Mouse (Mus musculus): ENCODE data around the gene Mrps14. TPM values are rescaled to one million over a fixed set of nuclear protein-coding genes. Genes with fewer than 3 reads are reported as not detected.
A peak's percentile ranks its signal among the peaks of the same experiment; 100 is the strongest.

The Mrps14 gene
- polyA plus RNA-seq, 1 experiment from 2014 or later: 193 TPM

DNA sequence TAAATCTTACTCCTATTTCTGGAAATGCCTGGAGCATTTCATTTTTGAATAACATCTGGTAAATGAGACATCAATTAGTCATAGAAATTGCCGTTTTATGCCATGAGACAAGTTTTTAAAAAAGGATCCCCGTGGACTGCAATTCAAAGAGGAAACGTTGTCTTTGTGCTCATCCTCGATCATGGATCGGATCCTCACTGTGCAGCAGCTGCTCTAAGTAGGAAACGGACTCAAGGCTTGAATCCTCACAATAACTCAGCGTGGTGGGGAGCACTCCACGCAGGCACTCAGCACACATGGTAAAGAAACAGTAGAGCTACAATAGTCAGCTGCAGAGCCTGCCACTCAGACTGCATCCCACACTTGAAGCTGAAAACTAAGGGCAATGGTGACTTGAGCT is 18.1 kb upstream of the Mrps14 start:
- 78% methylated on average over 8 of the region's 8 CpGs for WGBS (ENCODE audit: insufficient replicate concordance)
- Histone ChIP-seq H3K4me2 (no peak overlapping the region), H3K9ac (ENCODE audit: low read depth, low read length) (no peak overlapping the region), H3K9me3 (replicated peaks; ENCODE audit: control insufficient read depth, low read length) (no peaks in the 10 kb centered on the region), H3K4me1 (ENCODE audit: control insufficient read depth, insufficient read depth, low read length) (no peaks in the 10 kb centered on the region), H3K27me3 (ENCODE audit: control insufficient read depth, insufficient read depth, low read length) (no peaks in the 10 kb centered on the region), H3K4me3 (ENCODE audit: low read depth, low read length) (no peak overlapping the region), H3K36me3 (ENCODE audit: control insufficient read depth, insufficient read depth, low read length) (no peaks in the 10 kb centered on the region), H3K27ac (ENCODE audit: low read depth, low read length) (no peak overlapping the region)
- ATAC-seq (replicated peaks; ENCODE audit: insufficient number of reproducible peaks, low FRiP score, low TSS enrichment): no peak

DNA sequence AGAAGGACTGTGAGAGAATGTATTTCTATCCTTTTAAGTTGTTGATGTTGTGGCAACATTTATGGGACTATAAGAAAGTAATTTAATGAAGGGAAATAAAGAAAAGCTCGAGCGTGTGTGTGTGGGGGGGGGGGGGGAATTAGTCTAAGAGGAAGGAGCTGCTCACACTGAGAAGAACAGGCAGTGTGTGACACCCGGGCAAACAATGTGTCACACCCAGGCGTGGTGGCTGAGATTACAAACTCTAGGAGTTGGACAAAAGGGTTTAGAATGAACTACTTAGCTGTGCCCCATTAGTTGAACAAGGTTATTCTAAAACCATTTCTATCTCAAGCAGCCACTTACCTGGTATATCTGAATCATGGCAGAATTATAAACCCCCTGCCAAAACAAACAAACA is 13.8 kb upstream of the Mrps14 start:
- WGBS (ENCODE audit: insufficient replicate concordance): 79% methylated on average over 4 of the region's 4 CpGs
- Histone ChIP-seq H3K27ac (ENCODE audit: low read depth, low read length) (no peak overlapping the region), H3K4me2 (no peak overlapping the region), H3K4me1 (ENCODE audit: control insufficient read depth, insufficient read depth, low read length) (no peaks in the 10 kb centered on the region), H3K9me3 (replicated peaks; ENCODE audit: control insufficient read depth, low read length) (no peaks in the 10 kb centered on the region), H3K9ac (ENCODE audit: low read depth, low read length) (no peak overlapping the region), H3K27me3 (ENCODE audit: control insufficient read depth, insufficient read depth, low read length) (no peaks in the 10 kb centered on the region), H3K4me3 (ENCODE audit: low read depth, low read length) (no peak overlapping the region), H3K36me3 (ENCODE audit: control insufficient read depth, insufficient read depth, low read length) (no peaks in the 10 kb centered on the region)
- no peak for ATAC-seq (replicated peaks; ENCODE audit: insufficient number of reproducible peaks, low FRiP score, low TSS enrichment)

DNA sequence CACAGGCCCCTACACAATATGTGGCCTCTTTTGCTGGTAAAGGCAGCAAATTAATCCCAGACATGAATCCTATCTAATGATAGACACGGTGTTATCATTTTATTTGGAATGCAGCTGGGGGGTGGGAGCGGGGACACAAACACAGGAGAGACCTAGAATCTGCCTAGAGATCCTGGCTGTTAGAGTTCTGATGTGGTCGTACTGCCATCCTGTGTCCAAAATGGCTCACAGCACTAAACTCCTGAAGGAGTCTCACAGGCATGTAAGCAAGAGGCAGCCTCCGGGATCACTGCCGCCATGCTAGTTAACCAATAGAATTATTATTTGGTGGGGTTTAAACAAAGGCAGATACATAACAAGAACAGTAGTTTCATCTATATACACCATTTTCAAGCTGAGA is 10.5 kb upstream of the Mrps14 start:
- Histone ChIP-seq H3K4me2 (no peak overlapping the region), H3K4me3 (ENCODE audit: low read depth, low read length) (no peak overlapping the region), H3K9ac (ENCODE audit: low read depth, low read length) (no peak overlapping the region), H3K9me3 (replicated peaks; ENCODE audit: control insufficient read depth, low read length) (no peaks in the 10 kb centered on the region), H3K27ac (ENCODE audit: low read depth, low read length) (no peak overlapping the region), H3K36me3 (ENCODE audit: control insufficient read depth, insufficient read depth, low read length) (no peaks in the 10 kb centered on the region), H3K4me1 (ENCODE audit: control insufficient read depth, insufficient read depth, low read length) (no peaks in the 10 kb centered on the region), H3K27me3 (ENCODE audit: control insufficient read depth, insufficient read depth, low read length) (no peaks in the 10 kb centered on the region)
- no peak for ATAC-seq (replicated peaks; ENCODE audit: insufficient number of reproducible peaks, low FRiP score, low TSS enrichment)
- WGBS (ENCODE audit: insufficient replicate concordance): 16% methylated on average over 5 of the region's 5 CpGs

DNA sequence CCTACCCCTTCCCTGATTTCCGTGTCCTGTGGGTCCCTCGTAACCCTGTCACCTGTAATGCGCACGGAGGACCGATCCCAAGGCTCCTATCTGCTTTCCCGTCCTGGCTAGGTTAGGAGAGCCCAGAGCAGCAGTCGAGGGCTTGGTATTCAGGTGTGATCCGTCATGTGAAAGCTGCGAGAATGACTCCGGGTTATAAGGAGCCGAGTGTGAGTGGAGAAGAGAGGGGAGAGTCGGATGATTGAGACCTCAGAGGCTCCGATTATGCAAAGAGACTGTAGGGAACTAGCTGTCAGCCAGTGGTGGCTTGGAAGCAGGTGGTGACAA is 285 bp downstream of the Mrps14 start:
- Histone ChIP-seq H3K36me3 (ENCODE audit: control insufficient read depth, insufficient read depth, low read length) (no peaks in the 10 kb centered on the region), H3K4me2 (peak overlapping the region; percentile 88), H3K9me3 (replicated peaks; ENCODE audit: control insufficient read depth, low read length) (no peaks in the 10 kb centered on the region), H3K27me3 (ENCODE audit: control insufficient read depth, insufficient read depth, low read length) (no peaks in the 10 kb centered on the region), H3K4me3 (ENCODE audit: low read depth, low read length) (peak overlapping the region; percentile 91), H3K4me1 (ENCODE audit: control insufficient read depth, insufficient read depth, low read length) (peaks cover 6% of the 10 kb centered on the region), H3K27ac (ENCODE audit: low read depth, low read length) (peak overlapping the region; percentile 82), H3K9ac (ENCODE audit: low read depth, low read length) (peak overlapping the region; percentile 97)
- ATAC-seq (replicated peaks; ENCODE audit: insufficient number of reproducible peaks, low FRiP score, low TSS enrichment): peak; percentile 27
- 1% methylated on average over 13 of the region's 13 CpGs for WGBS (ENCODE audit: insufficient replicate concordance)

DNA sequence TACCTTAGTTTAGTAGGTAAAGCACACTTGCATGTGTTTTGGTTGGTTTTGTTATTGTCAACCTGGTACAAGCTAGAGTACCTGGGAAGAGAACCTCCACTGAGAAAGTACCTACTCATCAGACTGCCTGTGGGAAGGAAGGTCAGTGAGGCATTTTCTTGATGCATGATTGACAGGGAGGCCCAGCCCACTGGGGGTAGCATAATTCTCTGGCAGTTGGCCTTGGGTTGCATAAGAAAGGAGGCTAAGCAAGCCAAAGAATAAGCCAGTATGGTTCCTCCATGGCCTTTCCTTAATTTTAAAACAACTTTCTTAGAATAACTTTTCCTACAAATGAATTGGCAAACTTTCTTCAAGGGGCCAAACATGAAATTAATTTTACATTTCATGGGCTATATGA is 10.5 kb downstream of the Mrps14 start:
- Histone ChIP-seq H3K27ac (ENCODE audit: low read depth, low read length) (no peak overlapping the region), H3K27me3 (ENCODE audit: control insufficient read depth, insufficient read depth, low read length) (no peaks in the 10 kb centered on the region), H3K4me2 (no peak overlapping the region), H3K4me3 (ENCODE audit: low read depth, low read length) (no peak overlapping the region), H3K36me3 (ENCODE audit: control insufficient read depth, insufficient read depth, low read length) (peaks cover 25% of the 10 kb centered on the region), H3K9me3 (replicated peaks; ENCODE audit: control insufficient read depth, low read length) (no peaks in the 10 kb centered on the region), H3K9ac (ENCODE audit: low read depth, low read length) (no peak overlapping the region), H3K4me1 (ENCODE audit: control insufficient read depth, insufficient read depth, low read length) (no peaks in the 10 kb centered on the region; the same call in 1 of the 2 replicates)
- no peak for ATAC-seq (replicated peaks; ENCODE audit: insufficient number of reproducible peaks, low FRiP score, low TSS enrichment)

DNA sequence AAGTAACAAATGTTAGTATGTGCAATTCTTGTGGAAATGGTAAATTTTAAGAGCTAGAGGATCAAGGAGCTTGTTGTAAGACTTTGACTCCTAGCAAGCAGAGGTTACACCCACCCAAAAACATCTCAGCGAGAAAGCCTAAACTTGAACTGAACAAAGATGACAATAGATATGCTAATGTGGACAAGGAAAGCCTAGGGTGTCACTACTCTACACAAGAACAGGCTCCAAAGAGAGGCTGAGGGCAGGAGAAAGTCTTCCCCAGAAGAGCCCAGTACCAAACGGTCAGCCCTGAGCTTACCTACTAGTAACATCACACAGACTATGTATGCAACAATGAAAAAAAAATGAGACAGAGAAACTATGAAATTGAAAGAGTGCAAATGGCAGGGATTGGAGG is 14.8 kb downstream of the Mrps14 start:
- no peak overlapping the region for H3K4me2 ChIP-seq
- H3K4me1 ChIP-seq (ENCODE audit: control insufficient read depth, insufficient read depth, low read length): peaks cover 9% of the 10 kb centered on the region
- H3K4me3 ChIP-seq (ENCODE audit: low read depth, low read length): no peak overlapping the region
- H3K27me3 ChIP-seq (ENCODE audit: control insufficient read depth, insufficient read depth, low read length): no peaks in the 10 kb centered on the region
- no peaks in the 10 kb centered on the region for H3K9me3 ChIP-seq (replicated peaks; ENCODE audit: control insufficient read depth, low read length)
- 71% methylated on average over 2 of the region's 2 CpGs for WGBS (ENCODE audit: insufficient replicate concordance)
- H3K9ac ChIP-seq (ENCODE audit: low read depth, low read length): no peak overlapping the region
- no peak overlapping the region for H3K27ac ChIP-seq (ENCODE audit: low read depth, low read length)
- peaks cover 15% of the 10 kb centered on the region; the same call in 1 of the 2 replicates for H3K36me3 ChIP-seq (ENCODE audit: control insufficient read depth, insufficient read depth, low read length)
- no peak for ATAC-seq (replicated peaks; ENCODE audit: insufficient number of reproducible peaks, low FRiP score, low TSS enrichment)

DNA sequence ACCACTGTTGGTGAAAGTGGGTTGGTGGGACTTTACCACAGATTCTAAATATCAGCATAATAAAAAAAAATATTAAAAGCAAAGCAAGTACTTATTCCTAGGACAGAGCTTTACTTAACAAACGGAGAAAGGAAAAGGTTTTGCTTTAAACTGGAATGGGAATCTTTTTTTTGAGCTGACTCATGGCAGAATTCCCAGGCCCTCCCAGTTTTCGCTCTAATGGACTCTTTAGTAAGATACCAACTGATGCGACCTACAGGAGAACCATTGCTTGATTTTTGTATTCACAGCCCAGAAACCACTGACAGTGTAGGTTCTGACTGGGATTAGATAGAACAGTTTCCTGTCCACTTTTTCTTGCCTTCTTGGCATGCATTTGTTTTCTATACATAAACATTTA is 15.6 kb downstream of the Mrps14 start:
- no peak overlapping the region for H3K27ac ChIP-seq (ENCODE audit: low read depth, low read length)
- H3K4me3 ChIP-seq (ENCODE audit: low read depth, low read length): peak overlapping the region; percentile 79; the same call in 1 of the 2 replicates
- H3K4me1 ChIP-seq (ENCODE audit: control insufficient read depth, insufficient read depth, low read length): peaks cover 9% of the 10 kb centered on the region
- WGBS (ENCODE audit: insufficient replicate concordance): 63% methylated on average over 3 of the region's 3 CpGs
- peaks cover 10% of the 10 kb centered on the region; the same call in 1 of the 2 replicates for H3K36me3 ChIP-seq (ENCODE audit: control insufficient read depth, insufficient read depth, low read length)
- H3K27me3 ChIP-seq (ENCODE audit: control insufficient read depth, insufficient read depth, low read length): no peaks in the 10 kb centered on the region
- no peak for ATAC-seq (replicated peaks; ENCODE audit: insufficient number of reproducible peaks, low FRiP score, low TSS enrichment)
- H3K9ac ChIP-seq (ENCODE audit: low read depth, low read length): no peak overlapping the region
- peak overlapping the region; percentile 75 for H3K4me2 ChIP-seq
- H3K9me3 ChIP-seq (replicated peaks; ENCODE audit: control insufficient read depth, low read length): no peaks in the 10 kb centered on the region

DNA sequence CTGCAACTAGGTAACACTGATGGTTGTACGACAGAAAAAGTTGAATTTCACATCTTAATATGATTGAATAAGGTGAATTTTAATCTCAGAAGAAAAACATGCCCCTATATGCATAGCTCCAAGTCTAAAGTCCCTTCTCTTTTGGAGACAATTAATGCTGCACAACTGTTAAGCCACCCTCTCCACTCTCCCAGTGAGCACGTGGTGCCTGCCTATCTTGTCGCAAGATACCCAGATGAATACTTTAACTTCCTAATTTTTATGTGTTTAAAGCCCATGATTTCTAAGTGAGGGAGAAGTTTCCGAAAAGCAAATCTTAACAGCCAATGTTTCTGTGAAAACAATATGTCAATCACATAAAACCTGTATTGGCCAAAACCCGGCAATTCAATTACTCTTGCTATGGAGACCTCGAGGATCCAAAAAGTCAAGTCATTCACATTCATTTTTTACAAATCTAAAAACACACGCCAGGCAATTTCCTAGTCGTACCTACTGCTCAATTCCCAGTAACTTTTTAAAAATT is 16.6 kb downstream of the Mrps14 start:
- H3K4me3 ChIP-seq (ENCODE audit: low read depth, low read length): peak overlapping the region; percentile 79
- H3K4me2 ChIP-seq: peak overlapping the region; percentile 75
- H3K27me3 ChIP-seq (ENCODE audit: control insufficient read depth, insufficient read depth, low read length): no peaks in the 10 kb centered on the region
- H3K9me3 ChIP-seq (replicated peaks; ENCODE audit: control insufficient read depth, low read length): no peaks in the 10 kb centered on the region
- peak overlapping the region; percentile 87 for H3K9ac ChIP-seq (ENCODE audit: low read depth, low read length)
- peak overlapping the region; percentile 99; the same call in 1 of the 2 replicates for H3K27ac ChIP-seq (ENCODE audit: low read depth, low read length)
- 0 out of 2 replicates have a peak, but pooled peaks cover 3% of the 10 kb centered on the region for H3K36me3 ChIP-seq (ENCODE audit: control insufficient read depth, insufficient read depth, low read length)
- 3% methylated on average over 8 of the region's 8 CpGs for whole genome bisulfite sequencing (ENCODE audit: insufficient replicate concordance)
- ATAC-seq (replicated peaks; ENCODE audit: insufficient number of reproducible peaks, low FRiP score, low TSS enrichment): no peak
- peaks cover 9% of the 10 kb centered on the region for H3K4me1 ChIP-seq (ENCODE audit: control insufficient read depth, insufficient read depth, low read length)

DNA sequence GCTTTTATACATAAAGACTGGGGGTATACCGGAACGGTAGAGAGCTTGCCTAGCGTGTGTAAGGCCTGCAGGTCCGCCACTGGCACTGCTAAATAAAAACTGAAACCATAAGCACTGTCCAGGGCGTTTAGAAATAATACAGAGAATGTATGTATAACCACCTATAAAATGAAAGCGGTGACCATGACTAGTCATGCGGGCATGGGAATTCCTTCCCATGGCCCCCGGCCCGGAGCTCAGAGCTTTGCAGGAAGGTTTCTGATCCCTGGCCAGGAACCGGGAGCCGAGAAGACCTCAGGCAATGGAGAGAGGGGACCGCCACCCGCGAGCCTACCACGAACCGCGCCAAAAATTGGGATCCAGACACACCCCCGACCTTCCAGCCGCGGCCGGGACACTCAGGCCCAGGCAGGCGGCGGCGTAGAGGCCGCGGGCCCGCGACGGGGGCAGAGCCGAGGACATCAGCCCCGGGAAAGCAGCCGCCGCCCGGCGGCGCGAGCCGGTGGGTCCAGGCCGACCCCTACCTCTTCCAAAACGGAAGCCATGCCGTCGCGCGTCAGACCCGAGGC is 17.2 kb downstream of the Mrps14 start:
- 0 out of 2 replicates have a peak, but pooled peaks cover 3% of the 10 kb centered on the region for H3K36me3 ChIP-seq (ENCODE audit: control insufficient read depth, insufficient read depth, low read length)
- H3K9ac ChIP-seq (ENCODE audit: low read depth, low read length): peak overlapping the region; percentile 87
- peak; percentile 50 for ATAC-seq (replicated peaks; ENCODE audit: insufficient number of reproducible peaks, low FRiP score, low TSS enrichment)
- peak overlapping the region; percentile 75 for H3K4me2 ChIP-seq
- no peaks in the 10 kb centered on the region for H3K27me3 ChIP-seq (ENCODE audit: control insufficient read depth, insufficient read depth, low read length)
- no peaks in the 10 kb centered on the region for H3K9me3 ChIP-seq (replicated peaks; ENCODE audit: control insufficient read depth, low read length)
- peak overlapping the region; percentile 99 for H3K27ac ChIP-seq (ENCODE audit: low read depth, low read length)
- H3K4me3 ChIP-seq (ENCODE audit: low read depth, low read length): peak overlapping the region; percentile 79
- WGBS (ENCODE audit: insufficient replicate concordance): under 1% methylated on average over 44 of the region's 45 CpGs
- H3K4me1 ChIP-seq (ENCODE audit: control insufficient read depth, insufficient read depth, low read length): peaks cover 9% of the 10 kb centered on the region
